Mouse (Mus musculus) left cerebral cortex, postnatal 10 days (tissue): Measurements from ENCODE around the gene Rbm5. TPM values are rescaled to one million over a fixed set of nuclear protein-coding genes. Genes with fewer than 3 reads are reported as not detected.

Experiments
- DNase-seq, 2 experiments: peaks; one replicate each; pipeline ENCODE4 v3.0.0; 2021 to 2022; ENCODE audit warnings: low spot score in 2 of 2, mixed read lengths in 1 of 2; ENCODE audit errors: extremely low spot score in 1 of 2
- intact Hi-C: fragments of 180-260 bp; cut with DNase I; formaldehyde crosslinking; loops from one replicate; pipeline ENCODE4 v1.15.1; 2025
- total RNA-seq, 2 experiments: library from RNA; stranded (reverse); gene quantifications; 2 replicates each; pipeline ENCODE4 v1.2.3; 2021

The Rbm5 gene
- 100 to 1,000 TPM; 157 TPM for total RNA-seq

DNA sequence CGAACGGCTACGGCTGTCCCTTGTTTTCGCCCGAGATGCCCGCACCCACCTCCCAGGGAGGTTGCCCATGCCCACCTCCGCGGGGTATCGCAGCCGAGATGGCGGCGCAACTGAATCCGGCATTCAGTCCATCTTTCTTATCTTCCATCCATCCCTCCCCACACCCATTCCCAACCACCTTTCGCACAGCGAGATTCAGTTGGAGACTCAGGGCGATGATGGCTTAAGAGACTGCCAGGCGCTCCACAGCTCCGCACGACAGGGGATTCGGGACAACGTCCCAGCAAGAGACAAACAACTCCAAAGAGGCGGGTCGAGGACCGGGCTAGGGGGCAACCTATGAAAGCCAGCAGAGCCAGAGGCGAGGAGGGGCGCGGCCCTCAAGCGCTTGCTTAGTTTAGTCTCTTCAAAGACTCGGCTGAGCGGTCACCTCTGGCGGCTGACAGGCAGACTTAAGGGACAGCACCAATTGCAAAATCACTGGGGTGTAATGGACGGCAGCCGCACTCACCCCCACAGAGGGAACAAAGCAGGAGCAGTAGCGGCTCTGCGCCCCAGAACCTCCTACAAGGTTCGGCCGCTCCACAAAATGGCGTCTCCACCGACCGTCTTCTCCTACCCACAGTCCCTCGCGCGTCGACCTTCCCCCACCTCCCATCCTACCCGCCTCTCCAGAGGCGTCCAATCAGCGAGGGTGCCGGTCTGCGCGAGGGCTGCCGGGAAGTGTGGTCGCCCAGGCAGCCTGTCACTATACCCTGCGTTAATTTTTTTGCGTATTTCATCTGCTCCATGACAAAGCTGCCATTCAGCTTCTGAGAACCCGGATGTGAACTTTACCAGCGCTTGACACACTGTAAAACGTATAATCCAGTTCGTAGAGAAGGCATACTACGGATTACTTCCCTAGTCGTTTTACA is at the start of gene Rbm5:
Rbm5 (minus strand) TSS at position 623 of the 917 bp plus-strand sequence.
- intact Hi-C loops: no loop called here
- peak; percentile 93 to 97 for DNase-seq

DNA sequence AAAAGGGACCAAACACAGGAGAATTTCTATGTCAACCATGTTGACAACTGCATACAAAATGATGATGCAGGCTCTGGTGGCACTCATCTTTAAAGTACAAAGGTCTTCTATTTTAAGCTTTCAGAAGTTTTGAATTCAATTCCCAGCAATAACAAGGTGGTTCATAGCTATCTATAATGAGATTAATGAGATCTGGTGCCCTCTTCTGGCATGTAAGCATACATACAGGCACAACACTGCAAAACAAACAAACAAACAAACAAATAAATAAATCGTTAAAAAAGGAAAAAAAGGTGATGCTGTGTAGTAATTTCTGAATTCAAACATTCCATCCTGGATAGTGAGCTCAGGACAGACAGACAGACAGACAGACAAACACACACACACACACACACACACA is 41.3 kb upstream of the Rbm5 start:
- DNase-seq: no peak
- intact Hi-C loops: no loop called here

DNA sequence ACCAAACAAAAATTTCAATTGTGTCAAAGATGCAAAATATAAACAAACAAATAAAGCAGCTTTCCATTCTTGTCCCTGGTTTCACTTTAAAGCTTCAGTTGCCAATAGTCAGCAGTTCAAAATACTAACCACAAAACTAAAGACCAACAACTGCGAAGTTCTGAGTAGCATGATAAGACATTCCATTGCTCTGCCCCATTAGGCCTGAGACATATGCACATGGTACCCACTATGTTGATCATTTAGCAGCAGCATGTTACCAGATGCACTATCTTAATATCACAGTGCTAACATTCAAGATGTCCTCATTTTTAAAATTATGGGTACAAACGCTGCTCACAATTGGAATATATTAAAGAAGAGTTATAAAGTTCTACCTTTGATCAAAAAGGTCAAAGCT is 40.2 kb upstream of the Rbm5 start:
- intact Hi-C loops: no loop called here
- no peak for DNase-seq

DNA sequence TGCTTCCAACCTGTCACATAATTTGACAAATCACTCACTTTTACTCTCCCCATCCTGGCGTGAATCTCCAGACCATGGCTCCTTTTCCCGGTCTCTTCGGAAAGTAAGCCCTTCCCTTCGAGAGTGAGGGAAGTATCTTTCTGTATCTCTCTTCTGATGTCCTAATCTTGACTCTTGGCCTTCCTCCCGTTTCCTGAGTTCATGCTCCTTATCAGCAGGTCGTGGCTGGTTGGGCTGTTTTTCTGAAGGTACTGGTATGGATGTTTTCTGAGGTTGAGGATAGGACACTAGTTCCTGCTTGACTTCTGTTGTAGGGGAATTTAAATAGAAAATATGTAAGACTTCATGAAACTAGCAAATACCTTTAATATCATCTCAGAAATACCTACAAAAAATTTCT is 20.9 kb upstream of the Rbm5 start:
- DNase-seq: no peak
- intact Hi-C loops: no loop called here

DNA sequence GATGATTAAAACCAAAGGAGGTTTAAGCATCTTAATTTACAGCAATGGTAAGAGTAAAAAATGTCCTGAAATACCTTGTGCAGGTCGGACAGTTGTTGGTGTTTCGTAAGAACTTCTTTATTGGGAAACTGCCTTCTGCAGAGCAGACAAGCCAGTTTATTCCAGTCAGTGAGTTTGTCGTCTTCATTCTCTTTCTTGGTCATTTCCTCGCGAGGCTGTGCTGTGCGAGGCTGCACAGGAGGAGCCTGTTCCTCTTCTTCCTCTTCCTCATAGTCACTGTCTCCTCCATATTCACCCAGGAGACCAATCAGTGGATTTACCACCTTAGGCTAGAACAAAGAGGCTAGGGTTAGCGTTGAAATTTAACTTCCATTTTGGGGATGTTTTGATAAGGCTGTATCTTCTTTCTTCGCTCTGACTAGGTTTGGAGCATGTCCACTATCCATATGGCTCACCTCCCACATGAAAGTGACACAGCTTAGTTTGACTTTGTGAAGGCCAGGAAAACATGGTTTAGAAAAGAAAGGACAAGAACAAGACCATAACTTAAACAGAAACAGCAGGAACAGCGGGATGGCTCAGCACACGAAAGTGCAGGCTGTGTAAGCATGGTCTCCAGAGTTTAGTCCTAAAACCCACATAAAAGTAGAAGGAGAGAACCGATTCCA is 11.9 kb upstream of the Rbm5 start:
- no peak for DNase-seq
- intact Hi-C loops: no loop called here

DNA sequence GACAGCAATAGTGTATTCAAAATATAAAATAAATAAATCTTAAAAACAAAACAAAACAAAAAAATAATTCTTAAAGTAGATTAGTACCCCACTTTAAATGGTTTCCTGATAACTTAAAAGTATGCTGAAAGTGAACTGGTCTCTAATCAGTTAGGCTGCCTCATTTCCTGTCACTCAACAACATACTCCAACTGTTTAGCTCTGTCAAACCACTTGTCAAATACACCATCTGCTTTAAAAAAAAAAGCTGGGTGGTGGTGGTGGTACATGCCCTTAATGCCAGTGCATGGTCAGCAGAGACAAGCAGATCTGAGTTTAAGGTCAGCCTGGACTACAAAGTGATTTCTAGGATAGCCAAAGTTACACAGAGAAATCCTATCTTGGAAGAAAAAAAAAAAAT is 6.0 kb upstream of the Rbm5 start:
- DNase-seq: no peak
- intact Hi-C loops: no loop called here

DNA sequence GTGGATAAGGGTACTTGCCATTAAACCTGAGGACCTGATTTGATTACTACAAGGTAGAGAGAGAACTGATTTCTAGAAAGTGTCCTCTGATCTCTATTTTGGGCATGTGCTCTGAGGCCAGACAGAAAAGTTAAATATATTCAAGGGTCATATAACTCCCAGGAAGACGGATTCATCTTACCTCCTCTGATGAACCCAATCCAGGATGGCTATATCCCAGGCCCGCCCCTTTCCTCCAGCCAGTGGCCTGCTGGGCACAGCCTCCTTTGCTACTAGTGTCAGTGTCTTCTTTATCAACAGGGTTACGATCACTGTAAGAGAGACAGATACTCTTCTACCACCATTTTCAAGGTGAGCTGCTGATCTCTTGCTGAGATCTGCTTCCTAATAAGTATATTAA is 3.6 kb upstream of the Rbm5 start:
- intact Hi-C loops: no loop called here
- no peak for DNase-seq

DNA sequence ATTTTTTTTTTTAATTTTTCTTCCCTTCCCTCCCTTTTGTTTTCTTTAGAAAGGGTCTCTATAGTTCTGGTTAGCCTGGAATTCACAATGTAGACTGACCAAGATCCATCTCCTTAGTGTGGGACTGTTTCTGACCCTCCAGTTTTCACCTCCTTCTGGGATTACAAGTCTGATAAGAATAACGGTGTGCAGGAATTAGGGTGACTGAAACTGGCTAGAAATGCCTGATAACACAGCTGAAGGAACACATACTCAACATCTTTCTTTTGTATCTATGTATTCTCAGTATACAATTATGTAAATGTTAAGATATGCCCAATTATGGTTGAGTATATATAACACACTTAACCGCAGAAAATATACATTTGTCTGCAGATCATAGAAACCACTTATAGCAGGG is 986 bp upstream of the Rbm5 start:
- intact Hi-C loops: no loop called here
- no peak for DNase-seq

DNA sequence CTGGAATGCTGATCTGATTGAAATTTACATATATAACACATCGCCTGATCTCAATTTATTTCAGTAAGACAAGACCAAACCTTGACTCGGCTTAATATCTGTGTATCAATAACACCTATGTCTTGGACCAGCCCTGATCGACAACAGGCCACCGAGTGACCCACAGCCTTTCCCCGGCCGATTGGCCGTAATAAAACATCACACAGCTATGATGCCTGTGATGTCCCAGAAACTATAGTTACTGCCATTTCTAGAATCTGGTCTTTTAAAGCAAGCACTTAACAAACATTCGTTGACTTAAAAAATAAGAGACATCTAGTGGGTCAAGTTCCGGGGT is 791 bp downstream of the Rbm5 start:
- DNase-seq: no peak

DNA sequence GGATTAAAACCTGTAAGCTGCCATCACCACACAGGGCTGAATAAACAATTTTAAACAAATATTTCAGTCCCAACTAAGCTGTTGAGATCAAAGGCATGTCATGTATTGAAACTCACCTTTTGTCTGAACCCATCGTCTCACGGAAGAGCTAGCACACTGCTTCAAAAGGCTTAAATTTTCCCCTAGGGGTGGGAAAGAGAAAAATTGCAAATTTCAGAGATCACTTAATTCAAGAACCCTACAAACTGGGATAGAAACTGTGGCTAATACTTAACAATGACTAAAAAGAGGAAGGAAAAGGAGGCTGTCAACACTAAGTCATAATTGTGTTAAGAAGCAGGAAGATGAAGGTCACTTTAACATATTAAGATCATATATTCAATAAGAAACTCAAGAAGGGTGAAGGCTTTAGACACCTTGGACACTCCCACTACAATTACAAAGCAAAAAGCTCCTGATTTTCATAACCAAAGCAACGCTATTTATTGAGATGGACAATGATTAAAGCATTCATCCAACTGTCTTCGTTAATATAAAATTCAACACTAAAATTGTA is 1.3 kb downstream of the Rbm5 start:
- DNase-seq: no peak
- intact Hi-C loops: no loop called here

More for the DNA sequence above, 791 bp downstream of the Rbm5 start:
- intact Hi-C loops: no loop called here

DNA sequence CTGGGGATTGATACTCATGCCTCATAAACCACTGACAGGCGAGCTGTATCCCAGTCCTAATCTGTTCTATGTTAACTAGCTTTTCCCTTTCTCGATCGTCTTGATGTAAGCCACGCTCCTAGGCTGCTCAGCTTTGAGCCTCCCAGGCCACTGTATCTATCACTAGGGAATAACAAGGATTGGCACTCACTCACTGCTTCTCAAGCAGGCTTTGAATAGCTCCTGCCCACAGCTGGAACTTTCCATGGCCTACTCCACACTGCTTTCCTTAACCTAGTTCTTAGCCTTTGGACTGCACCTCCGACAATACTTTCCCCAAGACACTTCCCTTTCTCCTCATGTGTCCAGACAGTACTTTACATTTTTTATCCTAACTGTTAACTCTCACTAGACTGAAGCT is 1.9 kb downstream of the Rbm5 start:
- DNase-seq: no peak
- intact Hi-C loops: no loop called here

DNA sequence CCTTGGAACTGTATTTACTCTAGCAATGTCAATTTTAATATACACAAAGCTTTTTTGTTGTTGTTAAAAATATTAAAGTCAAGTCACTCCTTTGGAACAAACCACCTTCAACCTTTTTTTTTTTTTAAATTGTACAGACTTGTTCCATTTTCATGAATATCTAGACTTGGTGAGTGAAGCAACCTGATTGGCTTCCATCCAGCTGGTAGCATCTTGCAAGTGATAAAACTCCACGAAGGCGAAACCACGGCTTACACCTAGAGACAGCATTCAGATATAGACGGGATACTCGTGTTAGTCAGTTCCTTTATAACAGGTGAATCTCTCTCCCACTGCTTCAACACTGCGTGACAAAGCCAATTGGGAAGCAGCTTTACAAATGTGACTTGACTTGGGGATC is 11.2 kb downstream of the Rbm5 start:
- intact Hi-C loops: no loop called here
- DNase-seq: no peak

DNA sequence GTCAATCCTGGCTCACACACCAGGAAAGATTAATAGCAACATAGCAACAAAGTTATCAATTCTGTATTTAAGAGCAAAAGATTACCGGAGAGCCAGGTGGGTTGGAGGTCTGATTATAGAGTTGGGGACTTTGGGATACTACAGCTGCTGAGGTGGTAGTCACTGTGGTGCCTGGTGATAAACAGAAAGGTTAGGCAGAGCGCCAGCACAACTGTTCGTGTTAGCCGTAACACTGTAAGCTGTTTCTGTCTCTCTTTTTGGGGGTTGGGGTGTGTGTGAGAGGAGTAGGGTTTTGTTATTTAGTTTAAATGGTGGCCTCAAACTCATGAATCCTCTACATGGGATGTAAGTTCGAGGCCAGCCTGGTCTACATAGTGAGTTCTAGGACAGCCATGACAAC is 20.4 kb downstream of the Rbm5 start:
- no peak for DNase-seq

DNA sequence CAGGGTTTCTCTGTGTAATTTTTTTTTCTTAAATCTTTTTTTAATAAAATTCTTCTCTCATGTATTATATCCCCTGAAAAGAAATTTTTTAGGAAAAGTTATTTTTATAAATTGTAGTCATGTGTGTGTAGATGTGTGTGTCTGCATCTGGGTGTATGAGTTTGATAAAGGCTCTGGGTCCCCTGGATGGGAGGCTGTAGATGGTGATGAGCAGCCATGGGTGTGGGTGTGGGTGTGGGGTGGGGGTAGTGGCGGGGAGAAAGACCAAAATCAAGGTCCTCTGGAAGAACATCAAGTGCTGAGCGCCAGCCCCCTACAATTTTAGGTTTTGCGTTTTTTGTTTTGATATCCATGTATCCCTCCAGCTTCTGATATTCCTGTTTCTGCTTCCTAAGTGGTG is 22.7 kb downstream of the Rbm5 start:
- no peak for DNase-seq
- intact Hi-C loops: no loop called here

More for the DNA sequence above, 20.4 kb downstream of the Rbm5 start:
- intact Hi-C loops: loop anchor here (2.0 kb wide), 1 partner anchor 14 kb away; no protein-coding TSS in a partner anchor

DNA sequence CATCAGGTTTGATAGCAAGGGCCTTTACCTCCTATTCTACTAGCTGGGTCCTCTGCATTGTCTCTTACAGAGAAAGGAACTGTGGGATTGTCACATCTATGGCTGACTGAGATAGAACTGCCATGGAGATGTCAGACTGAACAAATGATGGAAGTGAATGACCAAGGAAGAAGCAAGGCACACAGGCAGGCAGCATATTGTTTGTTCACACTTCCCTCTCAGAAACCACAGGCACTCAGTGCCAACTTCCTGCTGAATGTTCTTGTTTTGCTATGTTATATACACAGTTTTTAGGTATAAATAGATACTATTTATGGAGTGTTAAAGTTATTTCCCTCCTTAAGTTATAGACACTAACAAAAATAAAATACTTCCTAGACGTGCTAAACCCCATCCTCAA is 23.5 kb downstream of the Rbm5 start:
- intact Hi-C loops: no loop called here
- DNase-seq: no peak

DNA sequence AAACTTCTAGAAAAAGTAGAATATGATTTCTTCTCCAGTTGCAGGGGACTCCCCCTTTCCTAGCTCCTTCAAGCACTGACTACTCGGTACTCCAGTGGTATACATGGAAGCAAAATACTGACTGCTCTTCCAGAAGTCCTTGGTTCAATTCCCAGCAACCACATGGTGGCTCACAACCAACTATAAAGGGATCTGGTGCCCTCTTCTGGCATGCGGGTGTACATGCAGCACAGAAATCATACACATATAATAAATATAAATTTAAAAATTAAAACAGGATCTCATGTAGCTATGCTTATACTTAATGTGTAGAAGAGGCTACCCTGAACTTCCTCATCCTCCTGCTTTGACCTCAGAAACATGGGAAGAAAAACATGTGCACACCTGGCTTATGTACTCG is 24.1 kb downstream of the Rbm5 start:
- intact Hi-C loops: no loop called here
- no peak for DNase-seq

DNA sequence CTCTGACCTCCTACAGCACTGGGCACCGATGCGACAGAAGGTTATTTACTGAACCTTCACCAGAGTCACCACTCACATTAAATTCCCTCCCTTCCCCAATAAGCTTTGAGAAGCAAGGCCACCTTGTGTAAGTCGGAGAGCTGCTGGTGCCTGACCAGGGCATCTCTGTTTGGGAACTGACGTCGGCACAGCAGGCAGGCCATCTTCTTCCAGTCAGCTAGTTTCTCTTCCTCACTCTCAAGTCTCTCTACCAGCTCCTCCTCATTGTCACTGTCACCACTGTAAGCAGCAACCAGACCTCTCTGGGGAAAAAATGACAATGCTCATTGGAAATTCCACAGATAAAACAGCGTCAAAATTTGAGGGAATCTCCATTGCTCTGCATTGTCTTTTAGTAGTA is 26.7 kb downstream of the Rbm5 start:
- intact Hi-C loops: no loop called here
- no peak for DNase-seq

DNA sequence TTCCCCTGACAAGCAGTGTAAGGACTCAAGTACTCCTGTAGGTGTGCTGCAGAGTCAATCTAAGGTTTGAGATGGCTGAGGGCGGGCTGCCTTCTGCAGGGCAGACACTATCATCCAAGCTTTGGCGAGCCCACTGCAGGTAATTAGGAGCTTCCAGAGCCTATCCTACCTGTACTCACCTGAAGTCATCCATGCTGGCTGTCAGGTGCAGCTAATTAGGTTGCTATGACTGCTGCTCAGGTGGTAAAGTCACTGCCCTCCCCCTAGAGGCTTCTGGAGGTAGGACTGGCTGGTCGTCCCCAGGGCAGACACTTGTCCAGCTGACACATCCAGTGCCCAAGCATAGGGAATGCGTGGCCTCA is 32.0 kb downstream of the Rbm5 start:
- intact Hi-C loops: loop anchor here (2.0 to 5.0 kb wide), 2 partner anchors 37 to 94 kb away; no protein-coding TSS in a partner anchor
- DNase-seq: peak in 1 of 2 experiments; percentile 55

DNA sequence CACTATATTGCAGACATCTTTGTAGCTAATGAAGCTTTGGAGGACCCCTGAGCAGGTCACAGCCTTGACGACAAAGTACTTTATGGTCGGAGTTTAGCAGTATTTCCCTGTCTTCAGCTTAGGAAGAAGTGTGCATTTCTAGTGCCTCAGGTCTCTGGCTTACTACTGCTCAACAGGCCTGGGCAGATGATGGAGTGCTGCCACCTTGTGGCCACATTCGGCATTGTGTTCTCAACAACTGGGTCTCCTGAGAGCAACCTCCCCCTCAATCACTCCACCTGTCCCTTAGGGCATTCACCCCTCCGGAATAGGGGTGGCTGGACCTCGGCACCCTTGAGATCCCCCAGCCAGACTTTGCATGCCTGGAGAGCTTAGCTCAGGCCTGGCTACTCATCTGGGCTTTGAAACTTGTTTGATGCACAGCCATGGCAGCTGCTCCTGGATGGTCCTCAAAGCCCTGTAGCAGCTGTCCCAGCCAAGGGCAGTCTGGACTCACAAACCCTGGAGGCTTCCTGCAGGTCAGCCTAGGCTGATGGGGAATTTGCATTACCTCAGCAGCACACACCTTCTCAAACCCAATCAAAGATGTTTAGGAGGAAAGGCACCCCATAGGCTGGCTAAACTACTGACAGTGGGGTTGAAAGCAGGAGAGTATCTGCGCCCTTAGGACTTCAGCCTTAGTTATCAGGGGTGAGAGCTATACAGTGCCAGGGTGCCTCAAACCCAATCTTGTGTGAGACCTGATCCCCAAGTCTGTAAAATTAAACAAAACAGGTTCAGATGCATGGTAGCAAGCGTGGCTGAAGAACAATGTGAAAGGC is 32.6 kb downstream of the Rbm5 start:
- intact Hi-C loops: loop anchor here (2.0 to 5.0 kb wide), 2 partner anchors 36 to 93 kb away; no protein-coding TSS in a partner anchor
- DNase-seq: peak; percentile 86
